Mouse (Mus musculus) megakaryocyte, embryonic 14.5 days (primary cell): Measurements from ENCODE around the gene Adap1.

Experiments
- FLI1 ChIP-seq: IDR thresholded peaks from 2 replicates; pipeline ENCODE4 v1.6.1; 2012; ENCODE audit warnings: low read length, inconsistent platforms, mixed read lengths
- GATA1 ChIP-seq: IDR thresholded peaks from 3 replicates; pipeline ENCODE4 v1.6.1; 2012; ENCODE audit warnings: mixed read lengths, low read length, inconsistent platforms, borderline replicate concordance

- TF ChIP-seq GATA1 (no peak), FLI1 (no peak)
Observed at GRCm38 (mm10) chr5:139335634-139336033, 10.2 kb upstream of the Adap1 start.
